Mouse (Mus musculus) liver, postnatal 0 days (tissue): ENCODE measurements at regions not wholly inside any gene's neighbourhood (a gene's known extent, or its start where the extent isn't known, plus 50 kb on each side); places are given as distances from the start of the nearest gene placed in this dataset.

Experiments
- CTCF ChIP-seq: sonication (generic); IDR thresholded peaks from 2 replicates; pipeline ENCODE4 v1.5.1; 2016; ENCODE audit warnings: antibody characterized with exemption, low read depth
- EP300 ChIP-seq: IDR thresholded peaks from 2 replicates; pipeline ENCODE4 v1.6.1; 2016; ENCODE audit warnings: antibody characterized with exemption, low read depth, mild to moderate bottlenecking

- TF ChIP-seq CTCF (no peak), EP300 (no peak)
Observed at GRCm38 (mm10) chr16:71622664-71623063, 685.4 kb upstream of the Robo1 start.
